Mouse (Mus musculus): ENCODE results near the gene Atp10b. TPM values are rescaled to one million over a fixed set of nuclear protein-coding genes. Genes with fewer than 3 reads are reported as not detected.

Atp10b gene
- total and polyA plus RNA-seq, 3 experiments, result 0.03 TPM; not detected in 2

Other genes with a start within 250 kb of the Atp10b start
- not detected for gene Gm9972, start 114.1 kb upstream of the Atp10b start, total RNA-seq (2021)
- gene Gm9972, start 114.1 kb upstream of the Atp10b start, polyA plus RNA-seq (2012; rRNA removed), result not detected in 2 replicates